Mouse (Mus musculus): ENCODE results near the gene Trim47.
"Not testable (repeated sequence)": the region's sequence is repeated elsewhere in the genome, so short reads cannot be mapped to it uniquely, and the experiment has no call there.

Gene Trim47

GRCm38 (mm10) chr11:116107777-116108285 lies 19.2 kb downstream of the Trim47 start:
- no peak for DNase-seq (ENCODE audit: low spot score in 2 of 2)

- no peak for DNase-seq (ENCODE audit: low spot score in 2 of 2)
Observed at GRCm38 (mm10) chr11:116106963-116107776, 19.8 kb downstream of the Trim47 start.

GRCm38 (mm10) chr11:116106154-116106962 lies 20.7 kb downstream of the Trim47 start:
- DNase-seq (ENCODE audit: low spot score in 2 of 2) = no peak

GRCm38 (mm10) chr11:116105065-116105464 lies 21.9 kb downstream of the Trim47 start:
- DNase-seq (ENCODE audit: low spot score in 2 of 2) = no peak

GRCm38 (mm10) chr11:116104006-116104646 lies 22.9 kb downstream of the Trim47 start:
- DNase-seq (ENCODE audit: low spot score in 2 of 2) = no peak

GRCm38 (mm10) chr11:116103572-116103971 lies 23.4 kb downstream of the Trim47 start:
- DNase-seq (ENCODE audit: low spot score in 2 of 2) = no peak

- no peak for DNase-seq (ENCODE audit: low spot score in 2 of 2)
Observed at GRCm38 (mm10) chr11:116102472-116102871, 24.5 kb downstream of the Trim47 start.

- no peak for DNase-seq (ENCODE audit: low spot score in 2 of 2)
Observed at GRCm38 (mm10) chr11:116101931-116102381, 25.1 kb downstream of the Trim47 start.

GRCm38 (mm10) chr11:116100839-116101238 lies 26.2 kb downstream of the Trim47 start:
- DNase-seq (ENCODE audit: low spot score in 2 of 2) = no peak

- no peak for DNase-seq (ENCODE audit: low spot score in 2 of 2)
Observed at GRCm38 (mm10) chr11:116100385-116100784, 26.6 kb downstream of the Trim47 start.

GRCm38 (mm10) chr11:116099462-116099861 lies 27.5 kb downstream of the Trim47 start:
- DNase-seq (ENCODE audit: low spot score in 2 of 2) = no peak

- DNase-seq (ENCODE audit: low spot score in 2 of 2) = no peak
Observed at GRCm38 (mm10) chr11:116098711-116099460, 28.1 kb downstream of the Trim47 start.

- DNase-seq (ENCODE audit: low spot score in 2 of 2) = no peak
Observed at GRCm38 (mm10) chr11:116096213-116097108, 30.5 kb downstream of the Trim47 start.

GRCm38 (mm10) chr11:116095573-116095972 lies 31.4 kb downstream of the Trim47 start:
- DNase-seq (ENCODE audit: low spot score in 2 of 2) = no peak

GRCm38 (mm10) chr11:116093771-116094565 lies 33.0 kb downstream of the Trim47 start:
- no peak for DNase-seq (ENCODE audit: low spot score in 2 of 2)

- DNase-seq (ENCODE audit: low spot score in 2 of 2) = not testable (repeated sequence)
Observed at GRCm38 (mm10) chr11:116092959-116093358, 34.1 kb downstream of the Trim47 start.

- DNase-seq (ENCODE audit: low spot score in 2 of 2) = no peak
Observed at GRCm38 (mm10) chr11:116091591-116091990, 35.4 kb downstream of the Trim47 start.

GRCm38 (mm10) chr11:116089545-116089944 lies 37.5 kb downstream of the Trim47 start:
- no peak for DNase-seq (ENCODE audit: low spot score in 2 of 2)

- no peak for DNase-seq (ENCODE audit: low spot score in 2 of 2)
Observed at GRCm38 (mm10) chr11:116088741-116089394, 38.1 kb downstream of the Trim47 start.

Measured in frontal cortex, postnatal 14 days (tissue).